Mouse (Mus musculus): ENCODE data around the gene Eif5.

Eif5 gene

GRCm38 (mm10) chr12:111574074-111574886, 36.5 kb downstream of the Eif5 start, which contains the start of gene Mark3:
Gene Mark3 (plus strand): TSS chr12:111574523.
- TF ChIP-seq GATA4 (IDR thresholded peaks at IDR 0.05; ENCODE audit: insufficient replicate concordance, low read length), result no peak

- TF ChIP-seq GATA4 (IDR thresholded peaks at IDR 0.05; ENCODE audit: insufficient replicate concordance, low read length), result peak; percentile 55; the same call in 1 of the 2 replicates
These were observed 37.3 kb downstream of the Eif5 start for GRCm38 (mm10) chr12:111574887-111575838.

GRCm38 (mm10) chr12:111583058-111583457, 45.2 kb downstream of the Eif5 start:
- no peak for TF ChIP-seq GATA4 (IDR thresholded peaks at IDR 0.05; ENCODE audit: insufficient replicate concordance, low read length)

- no peak for TF ChIP-seq GATA4 (IDR thresholded peaks at IDR 0.05; ENCODE audit: insufficient replicate concordance, low read length)
These were observed 46.6 kb downstream of the Eif5 start for GRCm38 (mm10) chr12:111584401-111584800.

- no peak for TF ChIP-seq GATA4 (IDR thresholded peaks at IDR 0.05; ENCODE audit: insufficient replicate concordance, low read length)
These were observed 49.4 kb downstream of the Eif5 start for GRCm38 (mm10) chr12:111587252-111587651.

GRCm38 (mm10) chr12:111592407-111593021, 54.7 kb downstream of the Eif5 start:
- no peak; the same call in 1 of the 2 replicates for TF ChIP-seq GATA4 (IDR thresholded peaks at IDR 0.05; ENCODE audit: insufficient replicate concordance, low read length)

GRCm38 (mm10) chr12:111593775-111594174, 56.0 kb downstream of the Eif5 start:
- no peak for TF ChIP-seq GATA4 (IDR thresholded peaks at IDR 0.05; ENCODE audit: insufficient replicate concordance, low read length)
